Mouse (Mus musculus): ENCODE results near the gene Defb13.

DNA sequence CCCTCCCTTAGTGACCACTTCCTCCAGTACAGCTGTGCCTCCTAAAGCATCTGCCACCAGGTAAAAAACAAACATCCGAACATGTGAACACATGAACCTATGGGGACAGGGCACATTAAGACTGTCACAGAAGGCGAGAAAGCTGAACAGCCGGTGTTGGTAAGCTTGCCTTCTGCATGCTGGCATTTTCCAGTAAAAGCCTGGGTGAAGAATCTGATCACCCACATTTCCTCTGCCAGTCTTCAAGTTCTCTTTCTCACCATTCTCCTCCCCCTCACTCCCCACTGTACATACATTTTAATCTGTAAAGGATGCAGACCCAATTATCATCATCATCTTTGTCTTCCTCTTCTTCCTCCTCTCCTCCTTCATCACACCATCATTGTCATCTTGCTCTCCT, 30.9 kb upstream of the Defb13 start:
- TF ChIP-seq TAL1 (conservative IDR thresholded peaks at IDR 0.05; ENCODE audit: low read depth, low read length) (no peak), POLR2AphosphoS5 (IDR thresholded peaks at IDR 0.05; ENCODE audit: insufficient replicate concordance, low read depth, low read length) (no peak)

All from G1E (cell line).